Mouse (Mus musculus): ENCODE results near the gene Prkcz. TPM values are rescaled to one million over a fixed set of nuclear protein-coding genes. Genes with fewer than 3 reads are reported as not detected.

Gene Prkcz
- polyA plus RNA-seq, 2 experiments, result 0.99 to 1.7 TPM

- TF ChIP-seq CTCF (IDR thresholded peaks at IDR 0.05; ENCODE audit: low read depth) (no peak), EP300 (IDR thresholded peaks at IDR 0.05; ENCODE audit: low read depth) (no peak)
- WGBS (ENCODE audit: insufficient replicate concordance), result 2% methylated on average over 42 of the region's 42 CpGs
- Histone ChIP-seq H3K36me3 (replicated peaks; ENCODE audit: control insufficient read depth, insufficient read depth, low read depth) (no peaks in the 10 kb centered on the region), H3K27ac (no peak overlapping the region), H3K4me2 (ENCODE audit: low read depth) (no peak overlapping the region), H3K4me3 (ENCODE audit: insufficient read depth in 1 of 2, low read depth in 2 of 2, low read length in 2 of 2) (peak overlapping the region; percentile 32 to 37), H3K9ac (replicated peaks) (no peak overlapping the region), H3K4me1 (replicated peaks; ENCODE audit: control insufficient read depth in 2 of 2, insufficient read depth in 2 of 2, low read length in 1 of 2) (no peaks in the 10 kb centered on the region), H3K27me3 (ENCODE audit: control insufficient read depth, insufficient read depth, low read length) (peaks cover 31% of the 10 kb centered on the region), H3K9me3 (ENCODE audit: control insufficient read depth, low read length) (no peaks in the 10 kb centered on the region)
- DNase-seq (ENCODE audit: low read depth in 3 of 3, low spot score in 3 of 3), result no peak
- ATAC-seq (ENCODE audit: insufficient read depth), result peak; percentile 38; the same call in 1 of the 2 replicates
Observed at GRCm38 (mm10) chr4:155360856-155361255, 305 bp downstream of the Prkcz start.

DNA sequence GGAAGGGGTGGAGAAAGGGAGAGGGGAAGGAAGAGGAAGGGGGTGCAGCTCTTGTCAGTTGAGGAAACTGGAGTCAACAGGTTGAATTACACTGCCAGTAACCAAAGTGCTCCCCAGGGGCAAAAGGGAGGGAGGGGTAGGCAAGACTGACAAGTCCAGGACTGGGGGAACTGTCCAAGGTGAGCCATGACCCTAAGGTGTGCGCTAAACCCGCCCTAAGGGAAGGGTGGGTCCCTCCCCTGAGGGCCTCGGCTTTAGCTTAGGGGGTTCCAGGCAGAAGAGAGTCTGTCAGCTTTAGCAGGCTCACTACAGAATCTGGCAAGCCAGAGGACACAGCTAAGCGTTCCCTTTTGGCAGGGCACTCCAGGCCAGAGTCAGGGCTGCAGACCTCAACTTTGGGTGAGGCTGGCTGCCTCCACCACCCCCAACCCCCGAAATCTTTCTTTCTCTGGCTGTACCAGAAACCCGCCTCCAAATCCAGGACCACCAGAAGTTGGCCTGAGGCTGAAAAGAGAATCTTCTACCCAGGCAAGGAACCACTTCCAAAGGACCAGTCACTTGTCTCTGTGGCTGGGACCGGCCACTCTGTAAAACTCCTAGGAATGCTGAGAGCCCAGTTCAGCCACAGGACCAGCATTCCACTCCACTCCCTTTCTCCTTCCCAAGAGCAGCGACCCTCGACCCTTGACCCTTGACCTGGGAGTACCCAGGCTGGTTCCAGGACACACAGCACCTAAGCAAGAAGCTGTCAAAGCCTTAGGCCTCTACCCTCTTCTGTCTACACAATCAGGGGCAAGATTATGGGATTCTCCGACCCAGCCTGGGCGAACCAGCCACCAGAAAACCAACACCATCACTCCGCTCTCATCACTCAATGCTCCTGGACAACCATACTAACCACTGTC is 1.3 kb downstream of the Prkcz start:
- 31% methylated on average over 12 of the region's 12 CpGs for WGBS (ENCODE audit: insufficient replicate concordance)
- Histone ChIP-seq H3K4me2 (ENCODE audit: low read depth) (no peak overlapping the region), H3K9me3 (ENCODE audit: control insufficient read depth, low read length) (no peaks in the 10 kb centered on the region), H3K27ac (no peak overlapping the region), H3K27me3 (ENCODE audit: control insufficient read depth, insufficient read depth, low read length) (peaks cover 31% of the 10 kb centered on the region), H3K36me3 (replicated peaks; ENCODE audit: control insufficient read depth, insufficient read depth, low read depth) (no peaks in the 10 kb centered on the region), H3K4me3 (ENCODE audit: insufficient read depth in 1 of 2, low read depth in 2 of 2, low read length in 2 of 2) (no peak overlapping the region), H3K4me1 (replicated peaks; ENCODE audit: control insufficient read depth in 2 of 2, insufficient read depth in 2 of 2, low read length in 1 of 2) (no peaks in the 10 kb centered on the region), H3K9ac (replicated peaks) (no peak overlapping the region)
- ATAC-seq (ENCODE audit: insufficient read depth), result no peak
- no peak for TF ChIP-seq CTCF (IDR thresholded peaks at IDR 0.05; ENCODE audit: low read depth)
- no peak for DNase-seq (ENCODE audit: low read depth in 3 of 3, low spot score in 3 of 3)

DNA sequence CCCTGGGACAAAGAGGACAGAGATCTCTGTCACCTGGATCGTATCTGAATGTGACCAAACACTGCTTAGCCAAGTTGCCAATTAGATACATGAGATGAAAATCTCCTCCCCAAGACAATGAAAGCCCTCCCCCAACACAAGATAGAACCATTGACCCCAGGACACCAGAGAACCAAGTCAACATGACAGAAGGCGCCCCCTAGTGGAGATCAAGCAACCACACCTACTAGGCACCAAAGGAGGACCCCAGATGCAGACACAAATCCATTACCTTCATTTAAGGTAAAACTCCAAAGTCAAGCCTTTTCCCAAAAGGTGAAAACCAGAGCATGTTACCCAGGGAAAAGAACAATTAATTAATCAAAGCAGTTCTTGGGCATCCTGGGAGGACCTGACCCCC is 3.6 kb downstream of the Prkcz start:
- Histone ChIP-seq H3K27me3 (ENCODE audit: control insufficient read depth, insufficient read depth, low read length) (peaks cover 29% of the 10 kb centered on the region), H3K36me3 (replicated peaks; ENCODE audit: control insufficient read depth, insufficient read depth, low read depth) (no peaks in the 10 kb centered on the region), H3K9ac (replicated peaks) (no peak overlapping the region), H3K4me1 (replicated peaks; ENCODE audit: control insufficient read depth in 2 of 2, insufficient read depth in 2 of 2, low read length in 1 of 2) (no peaks in the 10 kb centered on the region), H3K9me3 (ENCODE audit: control insufficient read depth, low read length) (no peaks in the 10 kb centered on the region), H3K4me2 (ENCODE audit: low read depth) (no peak overlapping the region), H3K4me3 (ENCODE audit: insufficient read depth in 1 of 2, low read depth in 2 of 2, low read length in 2 of 2) (no peak overlapping the region), H3K27ac (no peak overlapping the region)
- DNase-seq (ENCODE audit: low read depth in 3 of 3, low spot score in 3 of 3), result no peak
- no peak for ATAC-seq (ENCODE audit: insufficient read depth)
- WGBS (ENCODE audit: insufficient replicate concordance), result 35% methylated on average over 2 of the region's 2 CpGs
- TF ChIP-seq EP300 (IDR thresholded peaks at IDR 0.05; ENCODE audit: low read depth) (no peak), CTCF (IDR thresholded peaks at IDR 0.05; ENCODE audit: low read depth) (peak; percentile 55)

DNA sequence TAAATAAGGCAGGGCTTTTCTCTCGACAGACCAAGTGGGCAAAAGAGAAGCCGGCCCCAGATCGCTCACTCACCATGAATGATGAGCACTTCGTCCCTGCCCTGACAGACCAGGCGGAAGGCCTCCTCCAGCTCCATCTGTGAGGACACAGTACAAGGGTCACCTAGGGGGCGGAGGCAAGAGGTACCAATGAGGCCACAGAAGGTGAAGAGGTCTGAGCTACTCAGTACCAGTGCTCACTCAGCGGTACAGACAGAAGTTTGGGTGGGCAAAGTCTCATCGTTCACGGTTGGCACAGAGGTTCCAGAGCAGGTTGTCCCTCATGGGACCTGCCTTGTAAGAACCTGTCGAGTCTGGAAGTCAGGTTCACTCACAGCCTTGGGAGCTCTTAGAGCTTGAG is 4.8 kb downstream of the Prkcz start:
- H3K27ac ChIP-seq, result no peak overlapping the region
- H3K4me1 ChIP-seq (replicated peaks; ENCODE audit: control insufficient read depth in 2 of 2, insufficient read depth in 2 of 2, low read length in 1 of 2), result no peaks in the 10 kb centered on the region
- no peak for ATAC-seq (ENCODE audit: insufficient read depth)
- no peaks in the 10 kb centered on the region for H3K9me3 ChIP-seq (ENCODE audit: control insufficient read depth, low read length)
- no peak for DNase-seq (ENCODE audit: low read depth in 3 of 3, low spot score in 3 of 3)
- H3K9ac ChIP-seq (replicated peaks), result no peak overlapping the region
- 66% methylated on average over 10 of the region's 10 CpGs for WGBS (ENCODE audit: insufficient replicate concordance)
- TF ChIP-seq EP300 (IDR thresholded peaks at IDR 0.05; ENCODE audit: low read depth) (no peak), CTCF (IDR thresholded peaks at IDR 0.05; ENCODE audit: low read depth) (no peak)
- H3K27me3 ChIP-seq (ENCODE audit: control insufficient read depth, insufficient read depth, low read length), result peaks cover 17% of the 10 kb centered on the region
- no peak overlapping the region for H3K4me2 ChIP-seq (ENCODE audit: low read depth)
- H3K36me3 ChIP-seq (replicated peaks; ENCODE audit: control insufficient read depth, insufficient read depth, low read depth), result no peaks in the 10 kb centered on the region
- no peak overlapping the region for H3K4me3 ChIP-seq (ENCODE audit: insufficient read depth in 1 of 2, low read depth in 2 of 2, low read length in 2 of 2)

- Histone ChIP-seq H3K4me1 (replicated peaks; ENCODE audit: control insufficient read depth in 2 of 2, insufficient read depth in 2 of 2, low read length in 1 of 2) (no peaks in the 10 kb centered on the region), H3K9ac (replicated peaks) (no peak overlapping the region), H3K27ac (no peak overlapping the region), H3K9me3 (ENCODE audit: control insufficient read depth, low read length) (no peaks in the 10 kb centered on the region), H3K36me3 (replicated peaks; ENCODE audit: control insufficient read depth, insufficient read depth, low read depth) (no peaks in the 10 kb centered on the region), H3K4me3 (ENCODE audit: insufficient read depth in 1 of 2, low read depth in 2 of 2, low read length in 2 of 2) (no peak overlapping the region), H3K27me3 (ENCODE audit: control insufficient read depth, insufficient read depth, low read length) (peaks cover 1% of the 10 kb centered on the region; the same call in 1 of the 2 replicates), H3K4me2 (ENCODE audit: low read depth) (no peak overlapping the region)
- no peak for ATAC-seq (ENCODE audit: insufficient read depth)
- WGBS (ENCODE audit: insufficient replicate concordance), result 54% methylated on average over 7 of the region's 7 CpGs
- TF ChIP-seq CTCF (IDR thresholded peaks at IDR 0.05; ENCODE audit: low read depth), result no peak
- TF ChIP-seq EP300 (IDR thresholded peaks at IDR 0.05; ENCODE audit: low read depth), result no peak
- DNase-seq (ENCODE audit: low read depth in 3 of 3, low spot score in 3 of 3), result no peak
Observed at GRCm38 (mm10) chr4:155354546-155354945, 6.6 kb downstream of the Prkcz start.
